Mouse (Mus musculus) erythroblast, adult 5-6 weeks (primary cell): ENCODE measurements at regions not wholly inside any gene's neighbourhood (a gene's known extent, or its start where the extent isn't known, plus 50 kb on each side); places are given as distances from the start of the nearest gene placed in this dataset.

Experiments
- ATAC-seq: replicated peaks from 2 replicates; pipeline ENCODE4 v1.8.0; 2016; ENCODE audit warnings: moderate number of reproducible peaks, mild to moderate bottlenecking, moderate TSS enrichment, inconsistent platforms; ENCODE audit not compliant: poor library complexity, low FRiP score, severe bottlenecking

DNA sequence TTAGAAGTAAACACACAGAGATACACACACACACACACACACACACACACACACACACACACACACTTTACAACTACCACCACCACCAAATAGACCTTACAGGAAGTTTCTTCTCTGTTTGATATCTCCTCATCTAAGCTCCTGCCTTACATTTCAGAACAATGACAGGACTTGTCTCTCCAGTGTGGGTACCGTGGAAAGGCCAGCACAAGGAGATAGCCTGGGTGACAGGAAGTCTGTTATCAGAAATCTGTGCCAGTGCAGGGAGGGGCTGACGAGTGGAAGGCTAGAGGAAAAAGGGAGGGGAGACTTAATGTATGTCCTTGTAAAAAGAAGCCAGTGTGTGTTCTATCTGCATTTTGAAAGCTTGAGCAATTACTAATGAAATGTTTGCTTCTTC lies 318.5 kb upstream of the Dcn start:
- no peak for ATAC-seq

DNA sequence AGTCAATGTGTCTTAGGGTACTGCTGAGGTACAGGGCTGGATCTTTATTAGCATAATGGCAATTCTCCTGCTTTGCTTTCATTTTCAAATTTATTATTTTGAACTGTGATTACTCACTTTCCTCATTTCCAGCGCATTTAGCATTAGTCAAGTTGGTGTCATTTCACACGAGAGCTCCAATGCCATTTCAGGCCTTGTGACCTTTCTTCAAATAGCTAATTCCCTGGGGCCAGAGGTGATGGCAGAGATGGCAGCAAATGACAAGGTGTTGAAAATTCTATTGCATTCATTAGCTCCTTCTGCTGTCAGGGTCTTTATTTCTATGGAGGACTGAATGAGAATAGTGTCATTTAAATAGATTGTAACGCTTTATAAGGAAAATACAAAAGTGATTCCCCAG lies 300.9 kb upstream of the Dcn start:
- ATAC-seq, result no peak

DNA sequence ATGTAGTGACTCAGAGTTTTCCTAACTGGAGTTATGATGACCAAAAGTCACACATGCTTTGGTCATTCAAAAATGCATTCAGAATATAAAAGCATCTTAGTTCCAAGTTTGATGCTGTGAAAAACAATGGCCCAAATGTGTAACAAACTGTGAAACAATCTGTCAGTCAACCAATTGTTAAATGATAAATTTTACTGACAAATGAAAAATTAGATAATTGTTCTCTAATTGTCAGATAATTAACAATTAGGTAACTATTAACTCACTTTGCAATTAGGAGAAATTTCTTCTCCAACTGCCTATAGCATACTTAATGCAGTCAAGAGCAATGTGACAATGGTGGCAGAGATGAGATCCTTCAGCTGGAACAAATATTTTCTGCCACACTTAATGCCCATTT lies 289.7 kb upstream of the Dcn start:
- no peak for ATAC-seq

DNA sequence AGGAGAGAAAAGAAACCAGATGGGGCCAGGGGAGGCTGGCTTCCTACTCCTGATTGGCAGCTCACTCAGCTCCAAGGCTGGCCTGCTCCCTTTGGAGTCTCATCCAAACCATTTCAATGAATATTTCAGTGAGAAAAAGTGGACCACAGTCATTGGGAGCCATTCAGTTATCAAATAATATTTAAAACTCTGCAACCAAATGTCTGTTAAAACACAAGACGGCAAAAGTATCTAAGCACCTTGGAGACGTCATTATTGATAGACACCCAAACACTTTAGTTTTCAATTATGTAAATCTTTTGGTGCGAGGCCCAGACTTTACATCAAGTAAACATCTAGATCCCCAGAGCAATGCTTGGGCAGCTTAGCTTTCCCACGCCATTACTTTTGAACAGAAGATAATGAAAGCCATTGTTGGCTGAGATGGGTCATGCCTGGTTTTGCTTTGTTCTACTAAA lies 268.1 kb upstream of the Dcn start:
- ATAC-seq, result no peak

DNA sequence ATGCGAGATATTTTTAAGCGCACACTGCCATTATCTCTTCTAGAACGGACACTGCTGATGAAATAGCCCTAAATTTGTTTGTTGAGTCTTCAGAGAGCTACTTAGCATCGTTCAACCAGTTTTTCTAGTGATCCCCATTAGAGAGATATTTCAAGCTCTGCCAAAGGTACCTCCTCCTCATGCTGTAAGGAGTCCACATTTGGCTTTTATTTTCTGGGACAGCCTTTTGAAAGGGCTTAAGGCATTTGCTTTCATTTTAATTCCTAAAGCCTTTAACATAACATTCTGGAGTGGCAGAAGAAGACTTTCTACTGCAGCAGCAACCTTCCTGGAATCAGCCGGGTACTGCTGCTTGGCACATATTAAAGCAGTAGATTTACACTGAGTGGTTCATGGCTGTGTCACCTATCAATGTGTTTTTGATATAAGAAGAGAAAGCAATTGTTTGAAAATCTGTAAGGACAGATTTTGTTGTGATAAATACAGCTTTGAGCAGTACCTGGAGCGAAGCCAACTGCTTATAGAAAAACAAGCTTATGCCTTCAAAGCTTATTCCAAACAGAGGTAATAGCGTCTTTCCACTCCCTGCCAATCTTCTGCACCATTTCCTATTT lies 267.5 kb upstream of the Dcn start:
- no peak for ATAC-seq

DNA sequence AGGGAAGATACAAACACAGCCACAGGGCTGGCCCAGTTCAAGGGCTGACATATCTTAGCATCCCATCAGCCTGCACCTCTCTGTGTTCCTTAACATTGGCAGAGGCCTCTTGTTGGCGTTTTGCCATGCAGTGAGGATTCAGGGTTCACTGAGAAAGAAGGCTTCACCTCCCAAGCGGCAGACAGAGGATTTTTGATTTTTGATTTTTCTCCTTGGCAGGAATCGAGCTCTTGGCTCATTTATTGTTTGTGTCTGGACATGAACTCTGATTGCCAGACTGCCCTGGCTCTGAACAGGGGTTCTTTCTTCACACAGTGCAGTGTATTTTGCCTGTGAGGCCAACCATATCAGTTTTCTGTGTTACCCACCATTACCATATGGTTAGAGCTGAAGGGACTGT lies 259.9 kb upstream of the Dcn start:
- ATAC-seq, result no peak

DNA sequence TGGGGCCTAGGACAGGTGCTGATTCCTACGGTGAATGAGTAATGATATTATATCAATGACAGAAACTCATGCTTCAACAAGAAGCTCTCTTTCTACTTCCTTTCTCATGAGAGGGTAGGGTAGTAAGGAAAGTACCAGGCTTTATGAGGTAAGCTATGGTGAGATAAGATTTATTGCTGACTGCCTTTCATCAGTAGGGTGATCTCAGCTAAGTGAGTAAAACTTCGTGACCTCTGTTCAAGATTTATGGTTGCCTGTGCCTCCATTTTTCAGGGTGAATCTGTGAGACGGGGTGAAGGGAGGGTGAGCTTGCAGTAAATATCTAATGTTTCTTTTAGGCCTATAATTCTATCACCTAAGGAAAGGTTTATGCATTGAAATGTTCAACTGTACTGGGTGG lies 259.0 kb upstream of the Dcn start:
- no peak for ATAC-seq

DNA sequence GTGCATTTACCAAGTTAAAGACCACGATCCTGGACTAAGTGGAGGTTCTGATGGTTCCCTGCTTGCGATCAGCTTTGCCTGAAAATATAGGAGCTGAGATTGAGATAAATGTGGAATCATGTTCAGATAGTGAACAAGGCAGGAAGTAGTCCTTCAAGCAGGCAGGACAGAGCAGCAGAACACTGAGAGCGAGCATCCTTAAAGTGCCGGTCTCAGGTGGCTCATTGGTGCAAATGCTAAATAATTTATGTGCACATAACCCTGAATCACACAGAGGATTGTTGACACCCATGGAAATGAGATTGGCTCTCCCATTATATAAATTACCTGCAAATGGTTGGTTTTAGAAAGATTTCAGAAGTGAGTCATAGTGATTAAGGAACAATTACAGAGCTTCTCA lies 243.8 kb upstream of the Dcn start:
- ATAC-seq, result no peak

DNA sequence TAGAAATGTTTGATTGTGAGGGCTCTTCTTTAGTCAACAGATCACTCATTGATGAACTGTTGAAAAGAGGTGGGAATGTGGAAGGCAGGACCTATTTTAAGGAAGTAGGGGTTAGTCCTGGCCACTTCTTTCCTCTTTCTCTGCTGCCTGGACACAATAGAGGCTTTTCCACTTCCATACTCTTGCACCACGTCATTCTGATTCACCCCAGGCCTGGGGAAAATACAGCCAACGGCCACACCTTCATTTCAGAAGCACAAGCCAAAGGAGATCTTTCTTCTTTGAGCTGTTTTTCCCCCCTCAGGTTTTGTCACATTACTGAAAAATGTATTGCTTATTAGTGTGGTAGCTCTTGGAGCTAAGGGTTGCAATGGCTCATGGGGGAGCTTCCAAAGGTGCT lies 237.9 kb upstream of the Dcn start:
- ATAC-seq, result no peak

DNA sequence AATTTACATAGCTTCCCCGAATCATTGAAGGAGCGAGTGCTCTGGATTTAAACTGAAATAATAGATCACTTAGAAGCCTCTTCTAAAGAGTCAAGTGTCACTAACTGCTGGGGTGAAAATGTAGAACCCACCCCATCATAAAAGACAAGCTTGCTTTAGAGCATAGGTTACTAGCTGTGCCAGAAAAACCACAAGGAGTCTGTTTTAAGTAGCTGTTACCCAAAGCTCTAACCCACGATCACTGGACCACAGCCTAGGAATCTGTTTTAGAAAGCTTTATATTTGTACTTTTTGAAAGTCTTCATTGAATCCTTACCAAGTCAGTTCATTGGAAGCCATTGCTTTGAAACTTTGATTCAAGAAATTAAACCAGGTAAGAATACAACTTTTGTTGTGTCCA lies 233.7 kb upstream of the Dcn start:
- no peak for ATAC-seq

DNA sequence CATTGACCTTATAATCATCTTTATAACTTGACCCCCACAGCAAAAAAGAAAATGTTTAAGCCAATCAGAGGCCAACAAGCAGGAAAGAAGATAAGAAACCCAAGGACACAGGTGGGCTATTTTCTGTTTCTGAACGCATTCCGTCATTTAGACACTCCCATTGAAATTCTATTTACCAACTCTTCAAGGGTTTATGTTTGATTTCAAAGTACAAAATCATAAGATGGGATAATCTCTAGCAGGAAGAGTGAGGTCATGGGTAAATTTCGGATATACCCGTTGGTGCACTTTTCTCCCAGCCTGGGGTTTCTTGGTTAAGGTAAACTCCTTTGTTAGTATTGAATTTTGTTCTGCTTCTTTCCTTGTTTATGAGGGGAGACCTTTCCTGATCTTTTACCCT lies 230.9 kb upstream of the Dcn start:
- no peak for ATAC-seq

DNA sequence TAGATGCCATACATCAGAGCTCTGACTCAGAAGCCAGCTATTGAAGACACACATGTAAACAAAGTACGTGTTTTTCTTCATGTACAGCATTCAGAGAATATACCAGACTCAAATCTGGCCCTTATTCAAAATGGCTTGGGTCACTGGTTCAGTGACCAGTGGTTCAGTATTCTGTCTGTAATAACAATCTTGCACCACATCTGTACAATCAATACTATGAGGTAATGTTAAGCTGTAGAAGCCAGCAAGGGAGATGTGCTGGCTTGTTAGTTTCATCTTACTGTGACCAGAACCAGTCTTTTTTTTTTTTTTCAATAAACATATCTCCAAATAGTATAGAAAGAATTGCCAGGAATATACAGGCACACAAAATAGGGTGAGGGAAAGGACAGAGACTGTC lies 229.6 kb upstream of the Dcn start:
- no peak for ATAC-seq

DNA sequence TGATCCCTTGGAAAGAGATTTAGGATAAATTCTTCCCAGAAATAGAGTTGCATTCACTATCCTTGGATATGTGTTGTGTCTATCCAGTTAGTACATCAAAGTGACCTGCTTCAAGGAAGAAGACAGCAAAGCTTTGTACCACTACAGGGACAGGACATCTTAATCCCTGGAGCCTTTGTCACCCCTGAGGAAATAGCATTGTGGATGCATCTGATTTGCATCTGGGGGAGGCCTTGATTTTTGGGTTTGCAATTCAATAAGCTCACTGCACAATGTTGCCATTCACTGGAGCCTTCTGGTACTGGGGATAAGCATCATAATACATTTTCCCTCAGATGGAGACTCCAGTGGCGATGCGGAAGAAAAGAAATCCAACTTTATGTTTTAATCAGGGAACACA lies 229.2 kb upstream of the Dcn start:
- no peak for ATAC-seq

DNA sequence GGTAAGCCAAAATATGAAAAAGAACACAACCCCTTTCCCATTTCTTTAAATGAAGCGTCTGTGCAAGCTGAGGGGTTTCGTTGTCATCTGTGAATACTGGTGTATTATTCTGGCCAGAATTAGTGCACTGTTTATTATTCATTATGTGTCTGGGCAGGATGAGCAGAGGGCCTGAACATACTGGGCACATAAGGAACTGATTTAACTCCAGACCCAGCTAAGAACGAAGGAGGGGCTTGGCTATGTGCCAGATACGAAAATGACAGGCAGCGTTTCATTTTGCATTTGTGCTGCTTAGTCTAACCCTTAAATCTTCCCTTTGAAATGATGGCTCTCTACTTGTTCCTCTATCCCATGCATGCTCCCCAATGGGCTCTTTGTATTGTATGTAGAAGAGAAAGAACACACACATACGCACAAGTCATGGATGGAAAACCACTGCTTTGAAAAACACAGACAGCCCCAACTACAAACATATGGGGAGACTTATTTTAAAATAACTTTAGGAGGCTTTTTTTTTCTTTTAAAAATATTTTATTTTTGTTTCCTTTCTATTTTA lies 213.4 kb upstream of the Dcn start:
- no peak for ATAC-seq

DNA sequence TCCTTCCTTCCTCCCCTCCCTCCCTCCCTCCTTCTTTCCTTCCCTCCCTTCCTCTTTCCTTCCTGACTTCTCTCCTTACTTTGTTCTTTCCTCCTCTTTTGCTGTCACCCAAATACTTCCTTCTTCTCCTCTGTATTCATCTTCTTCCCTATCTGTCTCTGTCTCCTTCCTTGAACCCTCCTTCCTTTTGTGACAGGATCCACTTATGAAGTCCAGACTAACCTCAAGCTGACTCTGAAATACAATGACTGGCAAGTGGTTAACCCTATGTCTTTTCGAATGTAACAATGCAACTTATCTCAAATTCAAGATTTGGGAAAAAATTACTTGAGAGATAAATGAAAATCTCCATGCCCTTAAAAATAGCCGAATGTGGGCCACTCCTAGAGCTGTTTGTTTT lies 197.0 kb upstream of the Dcn start:
- ATAC-seq, result no peak

DNA sequence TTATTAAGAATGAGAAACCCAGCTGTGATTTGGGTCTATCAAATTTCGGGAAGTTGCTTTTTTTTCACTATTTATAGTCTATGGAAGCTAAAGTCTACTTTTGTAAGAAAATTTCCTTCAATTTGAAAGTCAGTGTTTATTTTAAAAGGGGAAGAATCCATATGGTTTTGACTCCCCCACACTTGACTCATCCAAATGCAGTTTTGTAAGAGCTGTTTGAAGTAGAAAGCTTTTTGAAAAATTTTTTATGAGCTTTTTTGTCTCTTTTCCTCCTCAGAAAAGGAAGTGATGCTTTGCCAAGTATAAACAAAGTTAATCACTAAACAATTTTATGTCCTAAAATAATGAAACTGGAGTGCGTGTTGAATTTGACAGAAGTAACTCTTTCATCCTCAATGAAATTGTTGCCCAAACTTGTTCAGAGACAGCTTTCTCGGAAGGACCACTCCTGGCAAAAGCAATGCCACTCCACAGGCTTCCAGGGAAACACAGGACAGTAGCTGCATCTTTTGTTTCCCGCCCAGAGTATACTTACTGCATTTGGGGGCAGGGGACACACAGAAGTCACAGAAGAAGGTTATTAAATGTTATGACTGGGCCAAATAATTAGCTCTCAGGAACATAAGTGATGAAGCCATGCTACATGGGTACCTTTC lies 196.4 kb upstream of the Dcn start:
- ATAC-seq, result no peak

DNA sequence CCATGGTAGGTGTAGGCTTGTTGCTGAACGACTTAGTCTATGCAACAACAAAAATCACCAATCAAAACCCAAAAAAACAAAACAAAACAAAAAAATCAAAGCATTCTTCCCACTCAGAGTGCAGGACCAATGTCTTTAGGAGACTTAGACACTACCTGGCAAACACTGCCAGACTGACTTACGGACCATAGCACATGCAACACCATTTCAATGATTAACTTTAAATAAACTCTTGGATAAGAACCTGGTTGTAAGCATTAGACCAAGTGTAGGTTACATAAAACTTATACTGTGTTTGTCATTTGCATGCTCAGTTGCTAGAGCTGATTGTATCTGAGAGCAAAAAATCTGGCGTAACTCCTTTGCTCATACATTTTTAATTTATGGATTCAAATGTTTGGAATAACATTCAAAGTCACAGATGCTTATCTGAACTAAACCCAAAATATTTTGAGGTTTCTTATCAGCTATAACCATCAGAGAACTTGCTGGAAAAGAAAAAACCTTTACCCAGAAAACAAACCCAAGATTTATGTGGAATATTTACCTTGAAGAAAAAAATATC lies 174.5 kb upstream of the Dcn start:
- no peak for ATAC-seq

DNA sequence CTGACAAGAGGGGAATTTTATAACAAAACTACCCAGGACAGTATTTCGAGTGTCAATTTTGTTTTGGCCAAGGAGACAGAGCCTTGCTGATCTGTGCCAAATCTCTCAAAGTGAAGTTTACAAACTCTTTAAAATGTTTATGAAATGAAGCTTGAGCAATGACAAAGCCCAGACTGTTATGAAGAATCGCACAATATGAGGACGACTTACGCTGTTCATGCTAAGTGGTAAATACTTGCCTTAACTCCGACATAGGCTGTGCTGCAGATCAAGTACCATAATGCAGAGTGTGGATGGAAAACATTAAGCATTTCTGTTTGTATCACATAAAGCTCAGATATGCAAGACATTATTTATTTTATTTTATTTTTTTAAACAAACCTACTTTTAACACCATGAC lies 169.8 kb upstream of the Dcn start:
- ATAC-seq, result no peak

DNA sequence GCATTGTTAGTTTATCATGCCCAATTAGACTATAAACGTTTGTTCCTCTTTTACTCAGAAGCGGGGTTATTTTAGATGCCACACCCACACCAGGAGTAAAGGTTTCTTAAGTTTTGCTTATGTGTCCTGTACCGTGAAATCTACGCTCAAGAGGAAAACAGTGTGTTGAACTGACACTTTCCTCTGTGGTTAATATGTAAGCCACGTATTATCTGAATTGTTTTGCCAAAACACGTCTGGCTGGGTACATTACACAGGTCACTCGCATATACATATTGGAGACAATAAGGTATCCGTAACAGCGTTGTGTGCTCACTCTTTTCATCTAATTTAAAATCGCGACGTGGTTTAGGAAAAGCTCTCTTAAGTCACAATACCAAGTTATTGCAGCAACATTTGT lies 166.9 kb upstream of the Dcn start:
- no peak for ATAC-seq

DNA sequence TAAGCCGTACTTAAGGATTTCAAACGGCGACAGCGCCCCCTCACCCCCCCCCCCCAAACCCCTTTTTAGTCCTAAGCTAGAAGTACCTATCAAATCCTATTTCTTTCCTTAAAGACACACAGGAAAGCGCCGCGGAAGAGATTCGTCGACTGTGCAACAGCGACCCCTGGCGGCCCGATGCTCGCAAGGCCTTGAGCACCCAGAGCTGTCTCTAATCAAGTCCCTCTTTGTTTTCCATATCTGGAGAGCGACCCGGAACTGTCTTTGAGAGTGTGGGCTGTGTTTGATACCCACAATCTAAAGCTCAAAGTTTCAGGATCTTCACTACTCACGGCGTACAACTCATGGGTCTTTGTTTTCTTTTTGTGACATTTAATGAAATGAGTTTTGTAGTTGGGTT lies 166.4 kb upstream of the Dcn start:
- ATAC-seq, result peak; percentile 91

DNA sequence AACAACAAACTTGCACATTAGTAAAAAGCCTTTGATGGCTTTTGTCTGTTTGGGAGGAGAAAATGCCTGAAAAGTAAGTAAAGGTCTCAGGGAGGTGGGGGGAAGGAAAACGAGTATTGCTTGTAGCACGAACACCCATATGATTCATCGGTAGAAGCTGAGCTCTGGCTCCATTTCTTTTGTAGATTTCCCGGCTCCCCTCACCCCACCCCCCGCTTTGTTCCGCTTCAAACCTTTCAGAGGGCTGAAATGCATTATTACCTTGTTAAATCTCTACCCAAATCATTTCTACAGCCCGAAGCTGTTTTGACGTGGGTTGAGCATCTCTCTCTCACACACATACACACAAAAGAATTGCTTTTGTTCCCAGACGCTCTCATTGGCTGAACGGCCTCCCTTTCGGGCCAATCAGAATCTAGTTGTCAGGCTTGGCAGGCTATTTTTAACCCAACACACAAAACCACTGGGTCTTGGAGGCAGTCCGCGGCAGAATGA lies 166.0 kb upstream of the Dcn start:
- peak; percentile 55; the same call in 1 of the 2 replicates for ATAC-seq
